Mouse (Mus musculus): Measurements from ENCODE around the gene Abcc4.

- TF ChIP-seq POLR2A (IDR thresholded peaks at IDR 0.05; ENCODE audit: extremely low read depth, insufficient read depth, low read length) (no peak), CTCF (IDR thresholded peaks at IDR 0.05; ENCODE audit: extremely low read depth, insufficient read depth, low read length) (no peak)
Measured at GRCm38 (mm10) chr14:118577895-118578294, 128.1 kb downstream of the Abcc4 start.
